Mouse (Mus musculus): Measurements from ENCODE around the gene Itga9. TPM values are rescaled to one million over a fixed set of nuclear protein-coding genes. Genes with fewer than 3 reads are reported as not detected.

Gene Itga9
- polyA plus RNA-seq, 1 experiment from 2014 or later, result 6.3 TPM

DNA sequence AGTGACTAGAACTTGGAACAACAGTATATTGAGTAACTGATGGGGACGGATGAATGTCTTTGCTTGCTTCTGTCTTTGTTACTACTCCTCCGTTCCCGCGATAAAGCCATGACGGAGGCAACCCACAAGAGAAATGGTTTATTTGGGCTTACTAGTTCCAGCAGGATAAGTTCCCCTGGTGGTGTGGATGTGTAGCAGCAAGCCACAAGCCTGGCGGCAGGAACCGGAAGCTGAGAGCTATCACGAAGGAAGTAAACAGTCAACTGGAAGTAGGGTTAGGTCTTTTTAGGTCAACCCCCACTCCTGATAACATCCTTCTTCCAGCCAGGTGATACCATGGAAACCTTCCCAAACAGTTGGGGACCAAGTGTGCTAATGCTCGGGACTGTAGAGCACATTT lies 327.3 kb downstream of the Itga9 start:
- Histone ChIP-seq H3K4me1 (replicated peaks; ENCODE audit: control insufficient read depth, insufficient read depth, low read length) (no peaks in the 10 kb centered on the region), H3K27me3 (ENCODE audit: control insufficient read depth, insufficient read depth, low read length) (no peaks in the 10 kb centered on the region), H3K36me3 (ENCODE audit: control insufficient read depth, insufficient read depth, low read length) (no peaks in the 10 kb centered on the region), H3K9me3 (ENCODE audit: control insufficient read depth, low read length) (no peaks in the 10 kb centered on the region), H3K9ac (ENCODE audit: low read length) (no peak overlapping the region), H3K4me2 (ENCODE audit: low read depth, low read length, severe bottlenecking) (no peak overlapping the region), H3K4me3 (ENCODE audit: low read depth, low read length) (no peak overlapping the region), H3K27ac (ENCODE audit: low read depth, low read length) (no peak overlapping the region)
- DNase-seq (ENCODE audit: low spot score) (no peak), ATAC-seq (replicated peaks; ENCODE audit: low FRiP score) (no peak)
- WGBS, result 93% methylated on average over 9 of the region's 9 CpGs

DNA sequence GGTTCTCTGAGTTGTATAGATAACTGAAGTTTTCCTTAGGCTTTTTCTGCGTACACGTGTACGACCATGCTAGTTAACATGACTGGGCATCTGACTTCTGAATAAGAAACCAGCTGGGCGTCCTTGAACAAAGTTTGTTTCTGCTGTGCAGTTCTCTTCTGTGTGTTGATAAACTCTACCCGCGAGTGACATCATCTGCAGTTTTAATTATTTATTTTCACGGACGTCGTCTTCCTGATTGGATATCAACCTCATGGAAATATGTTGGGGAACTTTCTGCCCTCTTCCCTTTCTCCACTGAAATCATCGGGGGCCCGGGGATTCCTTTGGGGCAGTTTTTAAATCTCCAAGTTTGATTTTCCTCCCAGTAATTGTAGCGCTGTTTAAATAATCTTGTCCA lies 327.8 kb downstream of the Itga9 start:
- H3K9me3 ChIP-seq (ENCODE audit: control insufficient read depth, low read length), result no peaks in the 10 kb centered on the region
- WGBS, result 89% methylated on average over 12 of the region's 12 CpGs
- no peaks in the 10 kb centered on the region for H3K4me1 ChIP-seq (replicated peaks; ENCODE audit: control insufficient read depth, insufficient read depth, low read length)
- no peak for DNase-seq (ENCODE audit: low spot score)
- H3K4me3 ChIP-seq (ENCODE audit: low read depth, low read length), result no peak overlapping the region
- no peak overlapping the region for H3K4me2 ChIP-seq (ENCODE audit: low read depth, low read length, severe bottlenecking)
- H3K9ac ChIP-seq (ENCODE audit: low read length), result no peak overlapping the region
- H3K36me3 ChIP-seq (ENCODE audit: control insufficient read depth, insufficient read depth, low read length), result no peaks in the 10 kb centered on the region
- H3K27me3 ChIP-seq (ENCODE audit: control insufficient read depth, insufficient read depth, low read length), result no peaks in the 10 kb centered on the region
- ATAC-seq (replicated peaks; ENCODE audit: low FRiP score), result no peak
- no peak overlapping the region for H3K27ac ChIP-seq (ENCODE audit: low read depth, low read length)

- 91% methylated on average over 13 of the region's 13 CpGs for WGBS
- H3K27me3 ChIP-seq (ENCODE audit: control insufficient read depth, insufficient read depth, low read length), result no peaks in the 10 kb centered on the region
- H3K9me3 ChIP-seq (ENCODE audit: control insufficient read depth, low read length), result no peaks in the 10 kb centered on the region
- no peak overlapping the region for H3K4me3 ChIP-seq (ENCODE audit: low read depth, low read length)
- no peak overlapping the region for H3K4me2 ChIP-seq (ENCODE audit: low read depth, low read length, severe bottlenecking)
- ATAC-seq (replicated peaks; ENCODE audit: low FRiP score), result no peak
- no peak for DNase-seq (ENCODE audit: low spot score)
- H3K36me3 ChIP-seq (ENCODE audit: control insufficient read depth, insufficient read depth, low read length), result no peaks in the 10 kb centered on the region
- H3K9ac ChIP-seq (ENCODE audit: low read length), result no peak overlapping the region
- H3K4me1 ChIP-seq (replicated peaks; ENCODE audit: control insufficient read depth, insufficient read depth, low read length), result no peaks in the 10 kb centered on the region
- H3K27ac ChIP-seq (ENCODE audit: low read depth, low read length), result no peak overlapping the region
Observed at GRCm38 (mm10) chr9:118935098-118935497, 328.6 kb downstream of the Itga9 start.

DNA sequence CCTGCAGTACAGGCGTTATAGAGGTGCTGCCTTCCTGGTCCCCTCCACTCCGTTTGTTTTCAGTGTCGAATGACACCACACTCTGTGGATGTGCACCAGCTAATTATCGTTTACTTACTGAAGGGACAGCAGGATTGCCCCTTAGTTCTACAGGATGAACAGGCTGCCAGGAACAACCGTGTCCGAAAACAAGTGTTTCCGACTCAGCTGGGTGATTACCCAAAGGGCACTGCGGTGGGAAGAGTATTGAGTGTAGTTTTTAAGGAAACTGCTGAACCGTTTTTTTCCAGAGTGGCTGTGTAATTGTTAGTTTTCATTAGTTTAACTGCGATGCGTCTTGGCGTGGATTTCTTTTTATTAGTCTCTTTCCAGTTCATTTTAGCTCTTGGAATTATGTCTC lies 329.6 kb downstream of the Itga9 start:
- H3K9ac ChIP-seq (ENCODE audit: low read length), result no peak overlapping the region
- H3K27me3 ChIP-seq (ENCODE audit: control insufficient read depth, insufficient read depth, low read length), result no peaks in the 10 kb centered on the region
- no peak overlapping the region for H3K27ac ChIP-seq (ENCODE audit: low read depth, low read length)
- DNase-seq (ENCODE audit: low spot score) (no peak), ATAC-seq (replicated peaks; ENCODE audit: low FRiP score) (no peak)
- H3K4me2 ChIP-seq (ENCODE audit: low read depth, low read length, severe bottlenecking), result no peak overlapping the region
- H3K4me3 ChIP-seq (ENCODE audit: low read depth, low read length), result no peak overlapping the region
- H3K4me1 ChIP-seq (replicated peaks; ENCODE audit: control insufficient read depth, insufficient read depth, low read length), result no peaks in the 10 kb centered on the region
- H3K36me3 ChIP-seq (ENCODE audit: control insufficient read depth, insufficient read depth, low read length), result no peaks in the 10 kb centered on the region
- H3K9me3 ChIP-seq (ENCODE audit: control insufficient read depth, low read length), result no peaks in the 10 kb centered on the region
- WGBS, result 71% methylated on average over 12 of the region's 12 CpGs

- no peak overlapping the region for H3K4me3 ChIP-seq (ENCODE audit: low read depth, low read length)
- H3K36me3 ChIP-seq (ENCODE audit: control insufficient read depth, insufficient read depth, low read length), result no peaks in the 10 kb centered on the region
- H3K4me2 ChIP-seq (ENCODE audit: low read depth, low read length, severe bottlenecking), result no peak overlapping the region
- H3K4me1 ChIP-seq (replicated peaks; ENCODE audit: control insufficient read depth, insufficient read depth, low read length), result no peaks in the 10 kb centered on the region
- WGBS, result 58% methylated on average over 3 of the region's 3 CpGs
- no peak overlapping the region for H3K27ac ChIP-seq (ENCODE audit: low read depth, low read length)
- DNase-seq (ENCODE audit: low spot score), result no peak
- H3K9ac ChIP-seq (ENCODE audit: low read length), result no peak overlapping the region
- H3K27me3 ChIP-seq (ENCODE audit: control insufficient read depth, insufficient read depth, low read length), result no peaks in the 10 kb centered on the region
- H3K9me3 ChIP-seq (ENCODE audit: control insufficient read depth, low read length), result no peaks in the 10 kb centered on the region
- no peak for ATAC-seq (replicated peaks; ENCODE audit: low FRiP score)
Observed at GRCm38 (mm10) chr9:118937515-118937914, 331.0 kb downstream of the Itga9 start.

DNA sequence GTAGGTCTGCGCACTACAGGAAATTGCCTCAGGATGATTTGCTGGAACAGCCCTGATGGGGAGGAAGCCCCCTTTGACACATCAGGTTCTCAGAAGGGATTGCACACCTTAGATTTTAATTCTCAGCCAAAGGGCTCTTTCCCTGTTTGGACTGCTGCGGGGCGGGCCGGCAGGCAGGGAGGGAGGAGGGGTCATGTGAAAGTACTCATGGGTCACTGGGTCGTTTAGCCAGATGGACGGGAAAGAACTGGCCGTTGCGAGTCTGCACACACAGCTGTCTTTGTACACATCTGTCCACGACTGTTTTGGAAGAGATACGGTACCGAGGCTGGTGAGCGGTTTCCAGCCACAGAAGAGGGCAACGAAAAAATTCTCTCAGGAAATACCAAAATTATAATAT lies 332.9 kb downstream of the Itga9 start:
- DNase-seq (ENCODE audit: low spot score) (no peak), ATAC-seq (replicated peaks; ENCODE audit: low FRiP score) (no peak)
- no peaks in the 10 kb centered on the region for H3K4me1 ChIP-seq (replicated peaks; ENCODE audit: control insufficient read depth, insufficient read depth, low read length)
- no peaks in the 10 kb centered on the region for H3K9me3 ChIP-seq (ENCODE audit: control insufficient read depth, low read length)
- no peak overlapping the region for H3K4me3 ChIP-seq (ENCODE audit: low read depth, low read length)
- no peaks in the 10 kb centered on the region for H3K36me3 ChIP-seq (ENCODE audit: control insufficient read depth, insufficient read depth, low read length)
- no peak overlapping the region for H3K27ac ChIP-seq (ENCODE audit: low read depth, low read length)
- H3K4me2 ChIP-seq (ENCODE audit: low read depth, low read length, severe bottlenecking), result no peak overlapping the region
- no peaks in the 10 kb centered on the region for H3K27me3 ChIP-seq (ENCODE audit: control insufficient read depth, insufficient read depth, low read length)
- WGBS, result 27% methylated on average over 13 of the region's 13 CpGs
- no peak overlapping the region for H3K9ac ChIP-seq (ENCODE audit: low read length)

- no peak for ATAC-seq (replicated peaks; ENCODE audit: low FRiP score)
Observed at GRCm38 (mm10) chr9:118939831-118940230, 333.3 kb downstream of the Itga9 start.

DNA sequence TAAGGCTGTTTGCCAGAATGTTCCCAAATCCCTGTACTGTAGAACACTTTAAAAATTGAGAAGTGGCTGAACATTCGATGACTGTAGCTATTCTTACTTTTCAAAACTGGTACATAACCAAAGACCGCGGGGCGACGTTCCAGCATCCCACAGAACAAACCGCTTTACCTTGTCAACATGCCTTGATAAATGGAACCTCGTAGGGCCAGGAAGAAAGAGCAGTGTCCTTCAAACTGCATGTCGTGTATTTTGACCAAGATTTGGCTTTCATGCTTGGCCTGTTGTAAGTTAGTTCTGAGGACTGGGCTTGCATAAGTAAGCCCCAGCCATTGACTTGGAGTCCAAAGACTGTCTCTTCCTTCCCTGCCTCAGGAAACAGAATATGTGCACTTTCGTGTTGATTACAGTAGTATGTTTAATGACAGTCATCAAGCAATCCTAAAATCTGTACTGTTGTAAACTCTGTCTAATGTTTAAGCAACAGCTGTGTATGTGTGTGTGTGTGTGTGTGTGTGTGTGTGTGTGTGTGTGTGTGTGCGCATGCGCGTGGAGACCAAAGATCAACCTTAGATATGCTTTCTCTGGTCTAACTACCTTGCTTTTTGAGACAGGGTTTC lies 334.2 kb downstream of the Itga9 start:
- Histone ChIP-seq H3K9ac (ENCODE audit: low read length) (no peak overlapping the region), H3K4me2 (ENCODE audit: low read depth, low read length, severe bottlenecking) (no peak overlapping the region), H3K4me1 (replicated peaks; ENCODE audit: control insufficient read depth, insufficient read depth, low read length) (no peaks in the 10 kb centered on the region), H3K27me3 (ENCODE audit: control insufficient read depth, insufficient read depth, low read length) (no peaks in the 10 kb centered on the region), H3K9me3 (ENCODE audit: control insufficient read depth, low read length) (no peaks in the 10 kb centered on the region), H3K4me3 (ENCODE audit: low read depth, low read length) (no peak overlapping the region), H3K36me3 (ENCODE audit: control insufficient read depth, insufficient read depth, low read length) (no peaks in the 10 kb centered on the region), H3K27ac (ENCODE audit: low read depth, low read length) (no peak overlapping the region)
- ATAC-seq (replicated peaks; ENCODE audit: low FRiP score) (no peak), DNase-seq (ENCODE audit: low spot score) (no peak)
- WGBS, result 93% methylated on average over 12 of the region's 12 CpGs

More at GRCm38 (mm10) chr9:118939831-118940230, 333.3 kb downstream of the Itga9 start:
- Histone ChIP-seq H3K27me3 (ENCODE audit: control insufficient read depth, insufficient read depth, low read length) (no peaks in the 10 kb centered on the region), H3K4me3 (ENCODE audit: low read depth, low read length) (no peak overlapping the region), H3K4me1 (replicated peaks; ENCODE audit: control insufficient read depth, insufficient read depth, low read length) (no peaks in the 10 kb centered on the region), H3K4me2 (ENCODE audit: low read depth, low read length, severe bottlenecking) (no peak overlapping the region), H3K36me3 (ENCODE audit: control insufficient read depth, insufficient read depth, low read length) (no peaks in the 10 kb centered on the region), H3K9ac (ENCODE audit: low read length) (no peak overlapping the region), H3K27ac (ENCODE audit: low read depth, low read length) (no peak overlapping the region), H3K9me3 (ENCODE audit: control insufficient read depth, low read length) (no peaks in the 10 kb centered on the region)
- DNase-seq (ENCODE audit: low spot score), result no peak
- 81% methylated on average over 12 of the region's 12 CpGs for WGBS

DNA sequence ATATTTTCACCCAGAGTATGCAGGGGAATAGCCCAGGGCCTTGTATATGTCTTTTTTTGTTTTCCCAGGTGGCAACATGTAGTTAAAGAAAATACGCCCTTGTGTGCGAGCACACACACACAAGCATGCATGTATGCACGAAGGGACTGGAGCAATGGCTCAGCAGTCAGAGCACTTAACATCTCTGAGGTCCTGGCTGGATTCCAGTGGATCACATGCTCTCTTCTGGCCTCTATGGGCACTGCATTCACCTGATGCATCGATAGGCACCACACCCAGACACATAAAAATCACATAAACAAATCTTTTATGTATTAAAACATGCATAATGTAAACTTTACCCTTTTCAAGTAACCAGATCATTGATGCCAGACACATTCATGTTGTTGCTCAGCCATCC lies 335.5 kb downstream of the Itga9 start:
- DNase-seq (ENCODE audit: low spot score), result no peak
- Histone ChIP-seq H3K36me3 (ENCODE audit: control insufficient read depth, insufficient read depth, low read length) (no peaks in the 10 kb centered on the region), H3K27ac (ENCODE audit: low read depth, low read length) (no peak overlapping the region), H3K4me3 (ENCODE audit: low read depth, low read length) (no peak overlapping the region), H3K4me2 (ENCODE audit: low read depth, low read length, severe bottlenecking) (no peak overlapping the region), H3K9ac (ENCODE audit: low read length) (no peak overlapping the region), H3K9me3 (ENCODE audit: control insufficient read depth, low read length) (no peaks in the 10 kb centered on the region), H3K27me3 (ENCODE audit: control insufficient read depth, insufficient read depth, low read length) (no peaks in the 10 kb centered on the region), H3K4me1 (replicated peaks; ENCODE audit: control insufficient read depth, insufficient read depth, low read length) (no peaks in the 10 kb centered on the region)
- WGBS, result 91% methylated on average over 4 of the region's 4 CpGs
- ATAC-seq (replicated peaks; ENCODE audit: low FRiP score), result no peak

All from forebrain, embryonic 11.5 days (tissue).